Mouse (Mus musculus): ENCODE data around the gene Bahcc1. TPM values are rescaled to one million over a fixed set of nuclear protein-coding genes. Genes with fewer than 3 reads are reported as not detected.

Gene Bahcc1
- polyA plus RNA-seq, 1 experiment: 7.6 TPM

DNA sequence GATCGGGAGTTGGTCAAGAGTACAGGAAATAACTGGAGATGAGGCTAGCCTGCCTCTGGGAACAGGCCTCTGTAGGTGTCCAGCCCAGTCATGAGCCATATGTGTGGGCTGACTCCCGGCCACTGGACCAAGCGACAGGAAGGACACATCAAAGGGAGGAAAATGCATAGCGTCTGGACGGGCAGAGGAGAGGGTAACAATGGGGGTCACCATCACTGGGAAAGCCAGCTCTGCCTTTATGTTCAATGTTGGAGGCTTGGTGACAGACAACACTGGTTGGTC is 74.3 kb downstream of the Bahcc1 start:
- no peak for DNase-seq (ENCODE audit: low read depth, low spot score)
- WGBS: 53% methylated on average over 5 of the region's 5 CpGs

DNA sequence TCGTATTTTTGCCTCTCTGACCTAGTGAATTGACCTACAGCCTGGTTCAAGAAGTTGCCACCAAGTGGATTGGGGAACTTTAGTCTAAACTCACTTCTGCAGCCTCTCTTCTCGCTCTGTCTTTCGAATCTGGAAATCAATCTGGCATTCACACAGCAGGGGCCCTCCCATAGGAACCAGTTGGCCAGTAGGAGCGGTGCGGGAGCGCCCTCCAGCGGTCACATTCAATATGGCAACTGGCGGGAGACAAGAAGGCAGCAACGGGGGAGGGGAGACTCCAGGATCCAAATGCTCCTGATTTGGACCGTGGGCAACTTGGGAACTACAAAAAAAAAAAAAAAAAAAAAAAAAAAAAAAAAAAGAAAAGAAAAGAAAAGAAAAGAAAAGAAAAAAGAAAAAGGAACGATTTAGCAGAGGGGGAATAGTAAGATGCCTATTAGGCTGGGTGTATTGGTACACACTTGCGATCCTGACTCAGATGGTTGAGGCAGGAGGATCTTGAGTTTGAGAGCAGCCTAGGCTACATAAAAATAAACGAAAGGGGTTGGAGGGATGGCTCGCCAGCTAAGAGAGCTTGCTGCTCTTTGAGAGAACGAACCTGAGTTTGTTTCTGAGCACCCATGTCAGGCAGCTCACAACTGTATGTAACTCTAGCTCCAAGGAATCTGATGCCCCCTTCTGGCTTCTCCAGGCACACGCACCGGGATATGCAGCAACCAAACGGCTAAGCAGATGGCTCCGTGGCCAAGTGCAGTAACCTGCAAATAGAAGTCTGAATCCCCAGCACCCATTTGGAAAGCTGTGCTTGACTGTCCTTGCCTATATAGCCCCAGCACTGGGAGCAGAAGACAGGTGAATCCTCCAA is 75.1 kb downstream of the Bahcc1 start:
- peak; percentile 75 for DNase-seq (ENCODE audit: low read depth, low spot score)
- 5% methylated on average over 19 of the region's 19 CpGs for WGBS

DNA sequence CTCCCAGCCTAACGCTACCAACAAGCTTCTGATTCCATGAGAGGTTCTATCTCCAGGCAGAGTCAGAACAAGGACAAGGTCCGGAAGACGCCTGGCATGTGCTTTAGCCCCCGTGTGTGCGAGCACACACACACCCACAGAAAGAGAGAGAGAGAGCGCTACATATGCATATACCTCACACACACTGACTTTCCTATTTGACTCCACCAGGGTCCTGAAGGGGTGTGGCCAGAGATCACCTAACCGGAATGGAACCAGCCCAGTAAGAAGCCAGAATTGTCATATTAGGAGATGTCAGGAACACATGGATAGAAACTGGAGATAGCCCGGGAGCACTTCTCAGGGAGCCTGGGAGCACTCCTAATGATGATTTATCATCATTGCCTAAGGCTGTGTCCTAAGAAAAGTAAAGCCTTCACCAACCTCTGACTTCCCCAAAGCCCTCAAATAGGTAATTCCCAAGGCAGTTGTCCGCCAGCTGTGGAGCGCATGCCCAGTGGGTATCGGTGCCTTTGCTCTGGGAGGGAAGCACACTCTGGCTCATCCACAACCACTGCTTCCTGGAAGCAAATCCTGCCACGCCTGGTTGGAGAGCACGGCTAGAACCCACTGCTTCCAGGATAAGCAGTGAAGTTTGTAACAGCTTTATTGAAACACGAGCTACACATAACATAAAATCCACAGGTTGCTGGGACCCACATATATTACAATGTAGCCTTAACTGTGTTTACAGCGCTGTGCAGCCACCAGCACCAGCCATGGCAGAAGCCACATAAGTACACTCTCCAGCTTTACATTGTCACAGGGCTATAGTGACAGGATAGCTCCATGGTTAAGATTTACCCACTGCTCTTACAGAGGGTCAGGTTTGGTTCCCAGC is 75.9 kb downstream of the Bahcc1 start:
- WGBS: 35% methylated on average over 15 of the region's 15 CpGs

DNA sequence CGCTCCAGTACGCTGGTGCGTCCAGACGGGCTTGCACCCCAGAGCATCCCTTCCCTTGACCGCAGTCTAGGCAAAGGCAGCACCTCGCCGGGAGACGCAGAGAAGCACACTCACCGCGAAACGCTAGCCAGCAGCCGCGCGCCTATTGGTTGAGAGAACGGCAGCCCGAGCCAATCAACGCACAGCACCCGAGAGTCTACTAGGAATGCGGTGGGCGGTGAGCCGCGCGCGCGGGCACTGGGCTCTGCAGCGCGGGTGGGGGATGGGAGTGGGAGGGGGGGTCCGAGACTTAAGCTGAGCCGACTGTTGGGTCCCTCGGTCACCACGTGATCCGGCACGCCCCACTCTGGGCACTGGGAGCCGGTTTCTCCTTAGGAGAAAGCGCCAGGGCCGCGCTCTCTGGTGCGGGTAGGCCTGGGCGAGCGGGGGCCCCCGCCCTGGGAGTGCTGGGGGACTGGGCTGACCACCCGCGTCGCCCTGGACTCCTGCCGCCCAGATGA is 78.1 kb downstream of the Bahcc1 start:
- DNase-seq (ENCODE audit: low read depth, low spot score): peak; percentile 62
- WGBS: 1% methylated on average over 45 of the region's 45 CpGs

More for the DNA sequence above, 75.9 kb downstream of the Bahcc1 start:
- DNase-seq (ENCODE audit: low read depth, low spot score): no peak

DNA sequence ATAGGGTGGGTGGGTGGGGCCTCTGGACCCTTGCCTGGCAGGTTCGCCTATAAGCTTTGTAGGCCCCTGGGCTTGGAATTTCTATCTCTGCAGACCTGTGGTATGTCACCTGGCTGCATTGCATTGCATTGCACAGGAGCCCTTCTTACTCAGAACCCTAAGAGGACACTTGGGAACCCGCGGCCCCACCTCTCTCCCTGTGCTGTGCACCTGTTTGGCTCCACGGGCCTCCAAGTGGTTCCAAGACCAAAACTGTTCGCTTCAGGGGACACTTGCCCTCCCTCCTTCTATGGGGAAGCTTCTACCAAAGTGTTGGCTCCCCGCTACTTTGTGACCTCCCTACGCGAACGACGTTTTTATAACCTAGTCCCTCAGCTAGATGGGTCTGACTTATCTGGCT is 78.8 kb downstream of the Bahcc1 start:
- WGBS: 56% methylated on average over 10 of the region's 10 CpGs
- no peak for DNase-seq (ENCODE audit: low read depth, low spot score)

DNA sequence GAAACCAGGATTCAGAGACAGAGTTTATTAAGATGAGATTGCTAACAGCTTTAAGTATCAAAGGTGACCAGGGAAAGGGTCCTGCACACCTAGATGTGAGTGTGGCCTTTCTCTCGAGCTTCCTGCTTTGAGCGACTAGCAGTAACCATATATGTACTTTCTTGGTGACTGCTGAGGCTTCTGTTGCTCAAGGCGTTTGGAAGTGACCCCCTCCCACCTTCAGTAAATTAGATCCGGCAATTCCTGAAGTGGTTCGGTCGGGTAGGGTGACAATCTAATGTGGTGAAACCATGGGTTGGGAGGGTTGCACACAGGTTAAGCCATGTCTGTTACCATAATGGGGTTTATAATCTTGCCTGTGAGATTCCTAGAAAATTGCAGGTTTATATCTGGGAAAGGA is 79.3 kb downstream of the Bahcc1 start:
- DNase-seq (ENCODE audit: low read depth, low spot score): no peak
- WGBS: 86% methylated on average over 6 of the region's 6 CpGs

DNA sequence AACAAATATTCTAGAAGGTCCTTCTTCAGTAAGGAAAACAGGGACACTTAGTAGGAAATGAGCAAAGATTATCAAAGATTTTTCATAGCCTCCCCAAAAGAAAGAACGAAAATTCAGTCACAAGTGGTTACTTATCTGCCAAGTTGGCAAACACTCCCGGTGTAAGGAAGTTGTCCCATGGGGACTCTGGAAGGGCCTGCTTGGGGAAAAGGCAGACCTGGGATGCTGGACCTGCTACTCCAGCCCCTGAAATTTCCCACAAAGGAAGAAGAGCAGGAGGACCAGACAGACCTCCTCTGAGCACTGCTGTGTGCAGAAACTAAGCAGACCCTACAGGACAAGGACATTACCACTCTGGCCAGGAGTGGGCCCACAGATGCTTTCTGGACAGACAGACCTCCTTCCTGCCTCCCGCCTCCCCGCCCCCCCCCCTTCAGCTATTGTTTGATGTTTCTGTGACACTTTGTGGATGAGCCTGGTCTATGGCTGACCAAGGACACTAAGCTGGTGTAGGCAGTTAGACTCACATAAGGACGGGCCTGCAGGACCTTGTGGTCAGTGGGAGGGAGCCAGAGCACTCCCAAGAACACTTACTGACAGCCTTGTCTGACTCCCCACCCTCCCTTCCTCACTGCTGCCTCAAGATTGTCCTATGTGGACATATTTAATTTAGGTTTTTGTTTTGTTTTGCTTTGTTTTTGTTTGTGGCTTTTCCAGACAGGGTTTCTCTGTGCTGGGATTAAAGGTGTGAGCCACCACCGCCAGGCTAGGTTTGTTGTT is 81.3 kb downstream of the Bahcc1 start:
- 74% methylated on average over 6 of the region's 6 CpGs for WGBS
- no peak for DNase-seq (ENCODE audit: low read depth, low spot score)

DNA sequence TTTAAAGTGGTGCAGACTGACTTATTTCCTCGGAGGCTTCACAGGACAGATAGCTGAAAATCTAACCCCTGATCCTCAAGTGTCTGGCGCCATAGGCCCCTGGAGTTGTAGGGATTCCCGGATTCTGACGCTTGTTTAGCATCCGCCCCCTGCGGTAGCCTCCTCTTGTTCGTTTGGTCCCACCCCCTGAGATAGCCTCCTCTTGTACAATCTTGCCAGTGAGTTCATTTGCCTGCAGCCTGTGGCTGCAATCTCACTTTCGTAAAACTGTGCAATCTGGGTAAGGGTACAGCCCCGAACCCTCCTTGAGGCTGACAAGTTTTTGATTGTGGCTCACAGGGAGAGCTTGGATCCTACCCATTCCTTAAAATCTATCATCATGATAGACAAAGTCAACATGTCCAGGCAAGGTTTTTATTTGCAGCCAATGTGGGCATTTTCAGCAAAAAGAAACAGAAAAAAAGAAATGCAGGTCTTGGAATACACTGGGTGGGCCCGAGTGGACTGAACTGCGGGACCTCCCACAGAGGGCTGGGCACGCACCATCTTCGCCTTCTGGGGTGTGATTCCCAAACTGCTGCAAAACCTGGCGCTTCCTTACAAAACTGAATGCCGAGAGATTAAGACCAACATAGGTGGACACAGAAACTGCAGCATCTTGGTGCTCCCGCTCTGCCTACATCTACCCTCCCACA is 82.1 kb downstream of the Bahcc1 start:
- 68% methylated on average over 16 of the region's 16 CpGs for WGBS

DNA sequence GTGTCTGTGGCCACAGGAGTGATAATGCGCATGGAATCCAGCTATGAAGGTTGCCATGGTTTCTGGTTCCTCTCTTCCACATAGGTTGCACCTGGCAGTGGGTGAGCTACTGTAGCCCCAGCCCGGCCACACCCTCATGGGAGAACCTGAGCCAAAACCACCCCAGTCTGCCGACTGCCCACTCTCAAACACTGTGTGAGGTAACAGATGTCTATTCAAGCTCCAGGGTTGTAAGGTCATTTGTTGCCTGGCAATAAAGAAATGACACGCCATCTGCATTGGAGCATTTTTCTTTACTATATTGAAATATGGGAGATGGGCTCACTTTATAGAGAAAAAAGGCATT is 82.6 kb downstream of the Bahcc1 start:
- 13% methylated on average over 4 of the region's 4 CpGs for WGBS
- DNase-seq (ENCODE audit: low read depth, low spot score): no peak

More for the DNA sequence above, 82.1 kb downstream of the Bahcc1 start:
- no peak for DNase-seq (ENCODE audit: low read depth, low spot score)

DNA sequence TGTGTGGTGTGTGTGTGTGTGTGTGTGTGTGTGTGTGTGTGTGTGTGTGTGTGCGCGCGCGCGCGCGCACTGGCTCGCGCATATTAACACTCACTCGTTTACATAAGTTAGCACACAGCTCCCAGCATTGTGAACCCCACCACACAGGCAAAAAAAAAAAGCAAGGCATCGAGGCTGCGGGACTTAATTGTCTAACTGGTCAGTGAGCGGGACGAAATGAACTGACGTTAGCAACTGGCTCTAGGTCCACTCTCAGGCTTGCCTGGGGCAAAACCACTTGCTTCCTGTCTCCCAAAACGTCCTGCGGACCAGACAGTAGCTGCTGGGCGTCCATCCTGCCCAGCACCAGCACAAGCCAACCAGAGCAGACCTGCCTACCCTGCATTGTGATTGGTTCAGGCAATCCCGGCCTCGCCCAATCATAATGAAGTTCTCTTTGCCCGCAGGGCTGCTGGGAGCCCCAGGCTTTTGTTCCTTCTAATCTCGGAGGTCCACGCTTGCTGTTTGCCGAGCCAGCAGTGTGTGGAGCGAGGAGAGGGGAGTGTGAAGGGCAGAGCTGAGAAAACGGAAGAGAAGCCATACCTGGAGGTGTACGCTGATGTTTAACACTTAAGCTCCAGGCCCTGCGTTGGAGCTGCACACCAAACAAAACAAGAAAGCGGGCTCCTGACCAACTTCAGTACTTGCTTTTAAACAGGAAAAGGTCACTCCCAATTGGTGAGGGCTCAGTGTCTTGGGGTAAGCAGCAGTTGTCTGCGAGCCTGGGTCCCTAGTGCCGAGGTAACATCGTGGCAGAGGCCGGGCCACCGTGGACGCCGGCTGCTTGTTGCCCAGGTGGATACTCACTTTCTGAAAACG is 83.3 kb downstream of the Bahcc1 start:
- DNase-seq (ENCODE audit: low read depth, low spot score): peak; percentile 92
- under 1% methylated on average over 37 of the region's 37 CpGs for WGBS

DNA sequence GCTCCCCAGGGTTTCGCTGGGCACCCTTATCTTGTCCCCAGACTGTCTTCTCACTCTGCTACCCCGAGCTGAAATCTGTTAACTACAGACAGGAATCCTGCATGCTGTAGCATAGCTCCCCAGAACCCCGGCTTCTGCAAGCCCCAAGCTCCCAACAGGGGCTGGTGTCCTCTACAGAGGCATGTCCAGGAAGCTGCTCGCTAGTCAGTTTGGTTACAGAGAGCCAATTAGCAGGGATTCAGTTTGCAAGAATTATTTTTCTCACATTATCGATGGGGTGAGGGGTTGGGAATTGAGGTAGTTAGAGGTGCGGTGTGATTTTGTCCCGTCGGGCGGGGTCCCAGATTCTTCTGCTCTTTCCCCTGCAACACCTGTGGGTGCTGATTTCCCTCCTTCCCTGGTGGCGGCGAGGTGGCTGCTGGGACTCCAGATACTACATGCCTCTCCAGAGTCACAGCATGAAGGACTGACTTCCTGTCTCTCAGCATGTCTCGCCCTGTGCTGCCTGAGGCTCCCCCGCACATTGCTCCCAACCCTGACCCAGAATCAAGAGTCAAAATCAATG is 84.0 kb downstream of the Bahcc1 start:
- no peak for DNase-seq (ENCODE audit: low read depth, low spot score)
- WGBS: 7% methylated on average over 13 of the region's 13 CpGs

DNA sequence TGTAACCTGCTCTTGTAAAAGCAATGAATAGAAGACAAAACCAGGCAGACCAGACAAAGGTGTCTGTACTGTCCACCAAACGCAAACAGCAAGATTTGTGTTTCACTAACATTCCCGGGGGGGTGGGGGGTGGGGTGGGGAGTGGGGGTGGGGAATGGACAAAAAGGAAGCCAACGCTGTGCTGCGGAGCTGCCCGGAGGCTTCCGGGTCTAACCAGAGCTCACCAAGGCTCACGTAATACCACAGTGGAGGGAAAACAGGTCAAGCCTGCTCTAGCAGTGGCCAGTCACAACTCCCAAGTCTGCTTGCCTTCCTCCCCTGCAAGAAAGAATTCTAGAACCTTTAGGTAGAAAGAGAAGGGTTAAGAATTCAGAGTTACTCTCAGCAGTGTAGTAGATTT is 84.7 kb downstream of the Bahcc1 start:
- no peak for DNase-seq (ENCODE audit: low read depth, low spot score)
- 43% methylated on average over 7 of the region's 7 CpGs for WGBS

DNA sequence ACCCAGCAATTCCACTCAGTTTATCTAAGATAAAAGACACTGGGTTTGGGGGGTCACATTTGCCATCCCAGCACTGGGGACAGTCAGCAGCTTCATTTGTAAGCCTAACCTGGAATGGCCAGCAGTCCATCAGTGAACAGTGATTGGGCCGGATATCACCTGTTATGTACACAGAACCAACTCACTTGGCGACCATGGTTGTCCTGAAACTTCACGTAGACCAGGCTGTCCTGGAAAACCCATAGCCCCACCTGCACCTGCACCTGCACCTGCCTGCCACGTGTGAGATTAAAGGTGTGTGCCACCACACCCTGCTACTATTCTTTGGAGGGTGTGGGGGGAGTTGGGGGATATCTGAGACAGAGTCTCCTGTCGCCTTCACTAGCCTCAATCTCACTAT is 86.6 kb downstream of the Bahcc1 start:
- 54% methylated on average over 5 of the region's 5 CpGs for WGBS

DNA sequence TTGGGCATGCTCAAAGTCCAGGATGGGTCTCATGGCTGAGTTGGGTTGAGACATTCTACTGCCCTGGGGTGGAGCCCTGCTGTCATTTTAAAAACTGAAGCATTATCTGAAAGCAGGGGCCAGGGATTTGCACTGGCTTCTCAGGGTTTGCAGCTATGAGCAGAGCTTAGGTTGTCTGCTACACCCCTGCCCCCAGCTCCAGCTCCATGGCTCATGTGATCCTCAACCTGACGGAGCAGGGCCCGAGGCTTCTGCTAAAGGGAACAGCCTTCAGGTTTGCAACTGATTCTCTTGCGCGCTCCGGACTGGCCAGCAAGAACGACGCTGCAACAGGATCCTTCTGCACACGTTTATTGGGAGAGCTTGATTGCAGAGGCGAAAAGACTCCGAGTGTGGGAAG is 87.4 kb downstream of the Bahcc1 start:
- 97% methylated on average over 10 of the region's 10 CpGs for WGBS
- DNase-seq (ENCODE audit: low read depth, low spot score): no peak

More for the DNA sequence above, 86.6 kb downstream of the Bahcc1 start:
- no peak for DNase-seq (ENCODE audit: low read depth, low spot score)

DNA sequence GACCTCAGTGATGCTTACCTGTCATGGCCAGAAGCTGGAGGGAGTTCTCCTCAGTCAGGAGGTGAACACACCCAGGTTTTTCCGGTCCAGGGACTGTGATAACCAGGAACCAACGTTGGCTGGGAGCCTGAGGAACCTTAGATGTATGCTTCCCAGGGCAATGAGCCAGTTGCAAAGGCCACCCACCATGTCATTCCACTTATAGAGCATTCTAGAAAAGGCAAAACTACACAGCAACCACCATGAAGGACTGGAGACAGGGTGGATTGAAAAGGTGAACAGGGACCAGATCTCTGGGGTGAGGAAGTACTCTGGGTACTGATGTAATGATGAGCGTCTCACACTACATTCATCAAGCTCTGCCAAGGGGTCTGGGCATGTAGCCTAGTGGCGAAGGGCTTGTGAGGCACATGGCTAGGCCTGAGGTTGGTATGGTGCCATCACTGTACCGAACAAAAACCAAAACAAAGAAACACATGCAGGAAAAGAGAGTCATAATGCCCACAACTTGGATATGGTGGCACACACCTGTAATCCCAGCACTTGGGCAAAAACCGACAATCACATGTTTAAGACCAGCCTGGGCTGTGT is 102.8 kb downstream of the Bahcc1 start:
- no peak for DNase-seq (ENCODE audit: low read depth, low spot score)
- WGBS: 56% methylated on average over 6 of the region's 6 CpGs

DNA sequence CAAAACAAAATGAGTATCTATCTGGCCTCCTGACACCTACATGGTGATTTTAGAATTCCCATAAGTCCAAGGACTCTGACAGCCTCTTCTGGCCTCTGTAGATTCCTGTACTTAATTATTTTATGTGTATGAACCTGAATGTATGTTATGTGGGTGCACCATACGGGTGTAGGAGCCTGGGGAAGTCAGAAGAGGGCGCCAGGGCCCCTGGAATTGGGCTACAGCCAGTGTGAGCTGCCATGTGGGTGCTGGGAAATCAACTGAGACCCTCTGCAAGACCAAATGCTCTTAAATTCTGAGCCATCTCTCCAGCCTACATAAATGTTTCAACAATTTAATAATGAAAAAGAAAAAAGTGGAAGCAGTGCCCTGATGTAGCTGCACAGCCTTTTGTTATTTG is 104.7 kb downstream of the Bahcc1 start:
- WGBS: 79% methylated on average over 2 of the region's 2 CpGs
- no peak for DNase-seq (ENCODE audit: low read depth, low spot score)

DNA sequence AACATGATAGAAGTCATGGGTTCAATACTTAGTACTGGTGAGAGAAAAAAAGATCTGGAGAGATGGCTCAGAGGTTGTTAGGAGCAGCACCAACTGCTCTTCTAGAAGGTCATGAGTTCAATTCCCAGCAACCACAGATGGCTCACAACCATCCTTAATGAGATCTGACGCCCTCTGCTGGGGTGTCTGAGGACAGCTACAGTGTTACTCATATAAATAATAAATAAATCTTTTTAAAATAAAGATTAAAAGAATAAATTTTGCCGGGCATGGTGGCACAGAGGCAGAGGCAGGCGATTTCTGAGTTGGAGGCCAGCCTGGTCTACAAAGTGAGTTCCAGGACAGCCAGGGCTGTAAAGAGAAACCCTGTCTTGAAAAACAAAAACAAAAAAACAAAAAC is 106.0 kb downstream of the Bahcc1 start:
- DNase-seq (ENCODE audit: low read depth, low spot score): no peak
- WGBS: 85% methylated on average over 3 of the region's 3 CpGs

DNA sequence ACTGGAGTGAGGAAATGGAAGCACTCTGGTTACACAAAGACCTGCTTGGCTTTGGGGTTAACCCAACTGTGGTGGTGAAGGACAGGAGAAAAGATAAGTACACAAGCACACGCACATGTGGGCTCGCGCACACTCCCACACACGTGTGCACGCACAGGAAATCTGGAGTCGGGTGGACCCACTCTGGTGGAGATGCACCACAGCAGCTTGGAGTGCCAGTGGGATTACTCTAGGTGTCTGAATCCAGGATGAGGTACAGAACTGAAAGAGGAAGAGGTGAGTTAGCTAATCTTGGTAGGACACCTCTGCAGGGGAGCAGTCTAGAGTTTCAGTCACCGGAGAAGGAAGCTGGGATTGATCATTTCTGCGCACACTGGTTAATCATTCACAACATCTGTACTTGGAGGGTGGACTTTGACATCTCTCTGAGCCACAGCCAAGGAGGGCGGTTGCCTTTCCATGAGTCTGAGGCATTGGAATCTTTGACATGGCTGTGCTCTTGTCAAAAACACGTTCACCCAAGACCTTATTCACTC is 107.3 kb downstream of the Bahcc1 start:
- DNase-seq (ENCODE audit: low read depth, low spot score): peak; percentile 93
- 27% methylated on average over 10 of the region's 10 CpGs for WGBS

Measured in large intestine, adult 2 months (tissue).